Mouse (Mus musculus): Measurements from ENCODE around the gene Cxcr3. TPM values are rescaled to one million over a fixed set of nuclear protein-coding genes. Genes with fewer than 3 reads are reported as not detected.

Gene Cxcr3
- not detected in 2 replicates for total RNA-seq (2021)
- long read RNA-seq, result 0 reads

GRCm38 (mm10) chrX:101733828-101734319 lies at the start of gene Cxcr3:
Gene Cxcr3 (minus strand): TSS chrX:101734269.
- peak; percentile 72 for DNase-seq

- peak; percentile 37 for DNase-seq
Measured at GRCm38 (mm10) chrX:101772035-101772434, 38.0 kb upstream of the Cxcr3 start.

GRCm38 (mm10) chrX:101770307-101770706 lies 36.2 kb upstream of the Cxcr3 start:
- no peak for DNase-seq

GRCm38 (mm10) chrX:101769478-101769877 lies 35.4 kb upstream of the Cxcr3 start:
- DNase-seq, result no peak

- no peak for DNase-seq
Measured at GRCm38 (mm10) chrX:101767280-101767679, 33.2 kb upstream of the Cxcr3 start.

GRCm38 (mm10) chrX:101765111-101765510 lies 31.0 kb upstream of the Cxcr3 start:
- DNase-seq, result no peak

- no peak for DNase-seq
Measured at GRCm38 (mm10) chrX:101764621-101765020, 30.6 kb upstream of the Cxcr3 start.

GRCm38 (mm10) chrX:101754478-101754877 lies 20.4 kb upstream of the Cxcr3 start:
- DNase-seq, result peak; percentile 21

GRCm38 (mm10) chrX:101750144-101750543 lies 16.1 kb upstream of the Cxcr3 start:
- DNase-seq, result no peak

GRCm38 (mm10) chrX:101741064-101741433 lies 7.0 kb upstream of the Cxcr3 start:
- DNase-seq, result no peak

GRCm38 (mm10) chrX:101740335-101741063 lies 6.4 kb upstream of the Cxcr3 start:
- DNase-seq, result no peak

- DNase-seq, result no peak
Measured at GRCm38 (mm10) chrX:101737201-101737600, 3.1 kb upstream of the Cxcr3 start.

GRCm38 (mm10) chrX:101734981-101735380 lies 912 bp upstream of the Cxcr3 start:
- no peak for DNase-seq

GRCm38 (mm10) chrX:101733288-101733687 lies 781 bp downstream of the Cxcr3 start:
- no peak for DNase-seq

GRCm38 (mm10) chrX:101732644-101733043 lies 1.4 kb downstream of the Cxcr3 start:
- DNase-seq, result no peak

GRCm38 (mm10) chrX:101730010-101730409 lies 4.1 kb downstream of the Cxcr3 start:
- no peak for DNase-seq

- DNase-seq, result no peak
Measured at GRCm38 (mm10) chrX:101720401-101720800, 13.7 kb downstream of the Cxcr3 start.

- no peak for DNase-seq
Measured at GRCm38 (mm10) chrX:101705111-101705510, 29.0 kb downstream of the Cxcr3 start.

GRCm38 (mm10) chrX:101698232-101698631 lies 35.8 kb downstream of the Cxcr3 start:
- no peak for DNase-seq

GRCm38 (mm10) chrX:101697537-101697936 lies 36.5 kb downstream of the Cxcr3 start:
- no peak for DNase-seq

GRCm38 (mm10) chrX:101695686-101696085 lies 38.4 kb downstream of the Cxcr3 start:
- no peak for DNase-seq

Measured in adrenal gland, postnatal 25 days (tissue).